Mouse (Mus musculus) G1E (cell line): ENCODE results near the gene Eps8. TPM values are rescaled to one million over a fixed set of nuclear protein-coding genes. Genes with fewer than 3 reads are reported as not detected.

Experiments used
- ATAC-seq: 2 replicates; pipeline ENCODE4 v1.8.0; 2016; ENCODE audit warnings: mild to moderate bottlenecking; ENCODE audit not compliant: insufficient number of reproducible peaks, poor library complexity, low FRiP score, severe bottlenecking; ENCODE audit errors: extremely low read depth
- DNase-seq: peaks from one replicate; pipeline ENCODE4 v3.0.0; 2012; ENCODE audit warnings: low spot score
- H3K27me3 ChIP-seq: 2 replicates; pipeline ENCODE4 v1.6.1; 2012; ENCODE audit warnings: mild to moderate bottlenecking, low read length, inconsistent platforms; ENCODE audit not compliant: insufficient read depth
- H3K36me3 ChIP-seq: replicated peaks from 2 replicates; pipeline ENCODE3; 2012; ENCODE audit warnings: mild to moderate bottlenecking, inconsistent platforms
- H3K4me1 ChIP-seq: 2 replicates; pipeline ENCODE4 v1.6.1; 2012; ENCODE audit warnings: low read depth, low read length, inconsistent platforms, mixed read lengths; ENCODE audit not compliant: insufficient read depth
- H3K4me3 ChIP-seq: 2 replicates; pipeline ENCODE4 v1.5.1; 2012; ENCODE audit warnings: low read depth, mild to moderate bottlenecking, inconsistent platforms, low read length, moderate library complexity, mixed read lengths
- H3K9me3 ChIP-seq: replicated peaks from 2 replicates; pipeline ENCODE4 v1.6.1; 2012; ENCODE audit warnings: inconsistent platforms
- CTCF ChIP-seq: IDR thresholded peaks from 2 replicates; pipeline ENCODE4 v1.5.1; 2012; ENCODE audit warnings: low read depth, low read length, inconsistent platforms, mixed read lengths
- GATA1 ChIP-seq: IDR thresholded peaks from 2 replicates; pipeline ENCODE4 v1.6.1; 2012; ENCODE audit warnings: borderline replicate concordance, low read length, inconsistent platforms, mixed read lengths
- GATA2 ChIP-seq: IDR thresholded peaks from 2 replicates; pipeline ENCODE4 v1.6.1; 2012; ENCODE audit warnings: low read depth, low read length, inconsistent platforms, borderline replicate concordance
- POLR2AphosphoS5 ChIP-seq: IDR thresholded peaks from 2 replicates; pipeline ENCODE4 v1.6.1; 2012; ENCODE audit warnings: low read depth, low read length, inconsistent platforms; ENCODE audit not compliant: insufficient replicate concordance
- TAL1 ChIP-seq: conservative IDR thresholded peaks from 2 replicates; pipeline ENCODE4 v1.6.1; 2012; ENCODE audit warnings: low read depth, low read length, inconsistent platforms, mixed read lengths
- polyA plus RNA-seq: library from polyadenylated mRNA; stranded (reverse); fragments of >175 nt; gene quantifications from 2 replicates; pipeline ENCODE4 v1.2.3, GENCODE M21; 2012
- total RNA-seq, 2 experiments: library from RNA; stranded (forward) in 1 of 2; stranded (reverse) in 1 of 2; fragments of 200-1000 nt in 1 of 2; fragments of >200 nt in 1 of 2; fragmentation: Nextera tagmentation in 1 of 2; gene quantifications; 2 replicates each; pipeline ENCODE4 v1.2.3; 2014 to 2017

Gene Eps8
- total and polyA plus RNA-seq, 3 experiments = 0.33 TPM; not detected in 2

DNA sequence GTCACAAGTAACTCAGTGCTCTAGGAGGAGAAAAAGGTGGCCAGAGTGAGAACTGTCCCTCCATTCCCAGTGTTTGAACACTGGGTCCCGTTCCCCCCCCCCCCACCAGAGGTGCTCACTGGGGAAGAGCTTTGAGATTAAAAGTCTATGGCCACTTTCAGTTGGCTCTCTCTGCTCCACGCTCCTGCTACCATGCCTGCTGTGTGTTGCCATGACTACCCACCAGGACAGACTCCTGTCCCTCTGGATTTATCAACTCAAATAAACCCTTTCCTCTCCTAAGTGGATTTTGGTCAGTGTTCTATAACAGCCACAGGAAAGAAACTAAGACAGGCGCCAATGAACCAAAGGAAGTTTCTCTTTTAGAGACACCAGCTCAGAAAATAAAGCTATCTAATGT lies 128.9 kb downstream of the Eps8 start:
- no peak for ATAC-seq
- Histone ChIP-seq H3K9me3 (peaks cover 49% of the 10 kb centered on the region), H3K36me3 (no peaks in the 10 kb centered on the region), H3K4me3 (no peak overlapping the region), H3K4me1 (no peaks in the 10 kb centered on the region), H3K27me3 (no peaks in the 10 kb centered on the region)
- TF ChIP-seq GATA2 (no peak), CTCF (no peak), GATA1 (no peak), TAL1 (no peak), POLR2AphosphoS5 (no peak)
- DNase-seq = no peak

- TF ChIP-seq GATA2 = no peak
- TF ChIP-seq TAL1 = no peak
- no peak for TF ChIP-seq GATA1
- H3K4me3 ChIP-seq = no peak overlapping the region
- H3K4me1 ChIP-seq = no peaks in the 10 kb centered on the region
- no peaks in the 10 kb centered on the region for H3K27me3 ChIP-seq
- no peaks in the 10 kb centered on the region for H3K36me3 ChIP-seq
- H3K9me3 ChIP-seq = peaks cover 56% of the 10 kb centered on the region
- DNase-seq (no peak), ATAC-seq (no peak)
Observed at GRCm38 (mm10) chr6:137520343-137520704, 134.4 kb downstream of the Eps8 start.

DNA sequence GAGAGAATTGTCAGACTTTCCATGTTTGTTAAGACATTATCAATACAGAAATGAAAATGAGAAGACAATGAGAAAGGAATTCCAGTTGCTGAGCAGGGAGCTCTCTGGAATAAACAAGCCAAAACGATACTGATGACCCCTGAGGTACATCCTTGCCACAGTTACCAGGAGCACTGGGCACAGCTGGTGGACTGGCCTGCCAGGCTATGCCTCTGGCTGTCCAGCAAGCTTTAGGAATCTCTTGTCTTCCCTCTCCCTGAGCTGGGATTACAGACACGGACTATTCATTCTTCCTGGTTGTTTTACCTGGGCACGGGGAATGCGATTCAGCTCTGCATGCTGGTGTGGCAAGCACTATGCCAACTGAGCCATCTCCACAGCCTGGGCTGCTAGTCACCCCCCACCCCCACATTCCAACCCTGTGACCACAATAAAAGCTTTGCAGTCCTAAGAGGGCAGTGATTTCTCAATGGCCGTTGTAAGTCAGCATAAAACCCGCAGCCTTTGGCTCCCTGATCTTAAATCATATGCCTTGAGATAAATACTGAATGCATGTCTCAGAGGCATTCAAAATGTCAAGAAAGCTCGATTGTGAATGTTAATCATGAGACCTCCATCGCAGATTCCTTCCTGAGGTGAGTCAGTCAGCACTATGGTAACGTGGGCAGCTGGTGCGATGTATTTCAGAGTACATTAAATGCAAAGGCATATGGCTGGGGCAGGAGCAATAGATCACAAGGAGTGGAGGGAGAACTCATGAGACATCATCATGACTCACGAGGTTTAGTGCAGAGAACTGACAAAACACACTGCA lies 134.9 kb downstream of the Eps8 start:
- H3K36me3 ChIP-seq = no peaks in the 10 kb centered on the region
- no peak for ATAC-seq
- TF ChIP-seq POLR2AphosphoS5 (no peak), TAL1 (no peak), GATA2 (no peak), GATA1 (no peak), CTCF (no peak)

DNA sequence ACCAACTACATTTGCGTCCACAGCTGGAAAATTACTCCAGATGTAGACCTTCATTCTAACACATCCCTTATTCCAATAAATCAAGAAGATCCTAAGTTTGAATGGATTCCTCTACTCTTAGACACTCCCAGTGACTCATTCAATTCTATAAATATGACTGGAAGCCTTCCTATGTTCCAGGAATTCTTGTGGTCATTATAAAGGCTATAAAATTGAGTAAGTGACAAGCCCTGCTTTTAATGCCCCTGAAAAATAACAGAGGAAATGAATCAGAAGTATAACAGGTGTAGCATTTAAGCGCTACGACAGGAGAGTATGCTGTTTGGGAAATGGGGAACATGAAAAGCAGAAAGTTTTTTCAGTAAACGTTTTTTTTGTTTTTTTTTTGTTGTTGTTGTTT lies 139.8 kb downstream of the Eps8 start:
- peaks cover 56% of the 10 kb centered on the region for H3K9me3 ChIP-seq
- TF ChIP-seq GATA1 (no peak), CTCF (no peak), GATA2 (no peak), POLR2AphosphoS5 (no peak), TAL1 (no peak)
- no peak for ATAC-seq
- no peaks in the 10 kb centered on the region for H3K27me3 ChIP-seq
- no peaks in the 10 kb centered on the region for H3K36me3 ChIP-seq
- no peak overlapping the region for H3K4me3 ChIP-seq
- no peaks in the 10 kb centered on the region for H3K4me1 ChIP-seq
- no peak for DNase-seq

More for the DNA sequence above, 134.9 kb downstream of the Eps8 start:
- H3K4me1 ChIP-seq = no peaks in the 10 kb centered on the region
- H3K27me3 ChIP-seq = no peaks in the 10 kb centered on the region
- peaks cover 52% of the 10 kb centered on the region for H3K9me3 ChIP-seq
- no peak for DNase-seq
- H3K4me3 ChIP-seq = no peak overlapping the region

- TF ChIP-seq GATA1 (no peak), POLR2AphosphoS5 (no peak), CTCF (no peak), TAL1 (no peak), GATA2 (no peak)
- Histone ChIP-seq H3K27me3 (no peaks in the 10 kb centered on the region), H3K4me3 (no peak overlapping the region), H3K36me3 (no peaks in the 10 kb centered on the region), H3K9me3 (peaks cover 57% of the 10 kb centered on the region), H3K4me1 (no peaks in the 10 kb centered on the region)
- ATAC-seq (no peak), DNase-seq (no peak)
Observed at GRCm38 (mm10) chr6:137512753-137513152, 141.9 kb downstream of the Eps8 start.

DNA sequence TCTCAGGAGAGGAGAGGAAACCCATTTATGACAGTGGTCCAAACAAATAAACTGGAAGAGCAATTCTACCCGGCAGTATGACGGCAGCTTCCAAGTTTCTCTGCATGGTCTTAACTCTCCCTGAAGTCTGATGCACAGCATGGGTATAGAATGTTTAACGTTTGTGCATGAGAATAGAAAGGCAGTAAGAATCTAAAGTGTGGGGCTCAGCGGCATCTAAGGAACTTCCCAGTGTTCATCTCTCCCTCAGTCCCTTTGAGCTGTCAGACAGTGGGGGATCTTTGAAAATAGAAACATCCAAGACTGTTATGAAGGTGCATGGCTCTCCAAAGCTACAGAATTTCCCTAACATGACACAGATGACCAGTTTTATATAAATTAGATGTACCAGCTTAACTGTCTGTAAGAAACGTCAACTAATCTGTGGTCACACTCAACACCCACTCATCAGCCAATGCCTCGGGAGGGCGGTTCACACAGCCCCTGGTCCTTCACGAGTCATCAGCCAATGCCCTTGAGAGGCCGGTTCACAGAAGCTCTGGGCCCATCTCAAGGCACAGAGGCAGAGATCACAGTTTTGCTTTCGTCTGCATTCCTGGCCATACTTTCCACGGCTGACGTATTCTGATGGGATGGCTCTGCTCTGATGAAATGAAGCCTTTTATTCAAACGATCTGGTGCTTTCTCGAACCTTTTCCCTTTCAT lies 145.2 kb downstream of the Eps8 start:
- no peaks in the 10 kb centered on the region for H3K4me1 ChIP-seq
- TF ChIP-seq CTCF (no peak), TAL1 (no peak), GATA2 (no peak), POLR2AphosphoS5 (no peak), GATA1 (no peak)
- no peak for DNase-seq
- H3K4me3 ChIP-seq = no peak overlapping the region
- H3K36me3 ChIP-seq = no peaks in the 10 kb centered on the region
- H3K9me3 ChIP-seq = peaks cover 70% of the 10 kb centered on the region
- no peaks in the 10 kb centered on the region for H3K27me3 ChIP-seq
- ATAC-seq = no peak

DNA sequence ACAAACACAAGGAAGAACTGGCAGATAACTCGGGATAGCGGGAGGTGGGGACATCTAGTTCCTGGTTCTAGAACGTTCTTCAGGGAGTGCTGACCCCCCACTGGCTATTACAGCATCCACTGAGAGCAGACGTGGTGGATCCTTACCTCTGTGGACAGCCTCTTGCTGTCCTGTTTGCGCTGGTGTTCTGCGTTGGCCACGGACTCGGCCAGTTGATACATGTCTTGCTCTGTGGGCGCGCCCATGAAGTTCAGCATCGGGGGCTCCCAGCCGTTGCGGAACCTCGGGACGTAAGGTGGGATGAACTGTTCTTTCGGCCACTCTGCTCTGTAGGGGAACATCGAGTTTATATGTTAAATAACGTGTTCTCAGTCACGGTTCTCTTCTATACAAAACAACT lies 145.7 kb downstream of the Eps8 start:
- H3K4me1 ChIP-seq = no peaks in the 10 kb centered on the region
- H3K27me3 ChIP-seq = no peaks in the 10 kb centered on the region
- ATAC-seq (no peak), DNase-seq (no peak)
- TF ChIP-seq CTCF = no peak
- no peak for TF ChIP-seq POLR2AphosphoS5
- no peak for TF ChIP-seq GATA2
- TF ChIP-seq GATA1 = no peak
- no peak for TF ChIP-seq TAL1
- peaks cover 71% of the 10 kb centered on the region for H3K9me3 ChIP-seq
- H3K4me3 ChIP-seq = no peak overlapping the region
- H3K36me3 ChIP-seq = no peaks in the 10 kb centered on the region
